Mouse (Mus musculus): ENCODE data around the gene Olfr313.

The Olfr313 gene

GRCm38 (mm10) chr11:58860744-58861143, 45.9 kb downstream of the Olfr313 start:
- DNase-seq, result no peak

GRCm38 (mm10) chr11:58867039-58867953, 52.5 kb downstream of the Olfr313 start, which contains the start of gene 2810021J22Rik:
Gene 2810021J22Rik (plus strand): TSS chr11:58867216.
- DNase-seq, result peak; percentile 96

GRCm38 (mm10) chr11:58867954-58868330, 53.1 kb downstream of the Olfr313 start:
- peak; percentile 82 for DNase-seq

Data from heart, adult 11 months (tissue).